Mouse (Mus musculus): ENCODE results near the gene Rbfox1. TPM values are rescaled to one million over a fixed set of nuclear protein-coding genes. Genes with fewer than 3 reads are reported as not detected.

The Rbfox1 gene
- total RNA-seq, 2 experiments from 2014 or later = 54.9 to 55.6 TPM

- DNase-seq = no peak
- intact Hi-C loops (cut with DNase I) = no loop called here
These were observed 976.5 kb downstream of the Rbfox1 start for GRCm38 (mm10) chr16:6861656-6862055.

- intact Hi-C loops (cut with DNase I) = no loop called here
- no peak for DNase-seq
These were observed 997.7 kb downstream of the Rbfox1 start for GRCm38 (mm10) chr16:6882683-6883430.

- no peak for DNase-seq
- intact Hi-C loops (cut with DNase I) = no loop called here
These were observed 998.6 kb downstream of the Rbfox1 start for GRCm38 (mm10) chr16:6883798-6884197.

DNA sequence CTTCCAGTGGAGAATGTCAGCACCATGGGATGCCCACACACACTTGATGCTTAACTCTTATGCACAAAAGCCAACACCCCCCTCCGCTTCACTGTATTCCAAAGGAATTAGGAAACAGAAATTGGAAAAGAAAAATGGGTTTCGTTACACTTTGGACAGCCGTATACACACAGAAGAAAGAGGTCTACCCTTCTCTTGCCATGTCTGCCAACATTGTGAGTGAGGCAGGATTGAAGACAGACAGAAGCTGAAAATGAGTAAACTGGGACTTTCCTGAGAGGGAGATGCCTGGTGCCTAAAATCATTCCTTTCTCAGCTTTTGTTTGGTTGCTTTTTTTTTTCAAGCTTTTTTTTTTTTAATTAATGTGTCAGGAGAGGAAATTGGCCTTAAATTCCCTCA lies 1000.5 kb downstream of the Rbfox1 start:
- intact Hi-C loops (cut with DNase I) = no loop called here
- DNase-seq = no peak

DNA sequence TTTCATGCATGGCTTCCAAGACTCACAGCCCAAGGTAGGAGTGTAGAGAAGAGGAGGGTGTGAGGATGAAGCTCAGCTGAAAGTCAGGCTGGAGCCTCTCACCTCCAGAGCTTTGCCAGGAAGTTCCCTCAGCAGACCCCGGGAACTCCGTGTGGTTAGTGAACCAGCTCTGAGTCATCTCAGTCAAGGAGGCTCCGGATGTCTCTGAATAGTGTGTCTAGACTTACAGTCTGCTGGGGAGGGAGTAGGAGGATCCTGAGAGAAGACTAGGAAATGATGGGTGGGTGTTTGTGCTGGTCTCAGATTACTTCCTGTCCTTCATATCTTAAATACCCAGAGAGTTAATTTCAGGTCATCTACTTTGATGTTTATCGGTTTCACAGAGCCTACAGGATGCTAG lies 1004.1 kb downstream of the Rbfox1 start:
- no peak for DNase-seq

DNA sequence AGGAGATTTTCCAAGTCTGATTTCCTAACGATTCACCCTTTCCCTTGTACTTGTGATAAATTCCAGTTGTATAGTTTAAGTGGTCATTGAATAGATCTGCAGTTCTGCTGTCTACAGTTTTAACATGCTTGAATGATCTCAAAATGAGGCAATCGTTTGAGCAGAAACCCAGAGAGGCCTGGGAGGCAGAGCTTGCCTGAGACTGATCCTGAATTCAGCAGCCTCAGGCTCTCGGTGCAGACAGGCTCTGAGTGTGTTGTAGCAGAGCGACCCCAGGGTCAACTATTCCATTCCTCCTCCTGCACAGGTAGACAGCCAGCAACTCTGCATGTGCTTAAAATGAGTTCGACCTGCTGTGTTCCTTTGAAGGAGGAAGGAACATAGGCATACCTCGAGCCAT lies 1012.6 kb downstream of the Rbfox1 start:
- intact Hi-C loops (cut with DNase I) = no loop called here
- no peak for DNase-seq

More for the DNA sequence above, 1004.1 kb downstream of the Rbfox1 start:
- intact Hi-C loops (cut with DNase I) = no loop called here

DNA sequence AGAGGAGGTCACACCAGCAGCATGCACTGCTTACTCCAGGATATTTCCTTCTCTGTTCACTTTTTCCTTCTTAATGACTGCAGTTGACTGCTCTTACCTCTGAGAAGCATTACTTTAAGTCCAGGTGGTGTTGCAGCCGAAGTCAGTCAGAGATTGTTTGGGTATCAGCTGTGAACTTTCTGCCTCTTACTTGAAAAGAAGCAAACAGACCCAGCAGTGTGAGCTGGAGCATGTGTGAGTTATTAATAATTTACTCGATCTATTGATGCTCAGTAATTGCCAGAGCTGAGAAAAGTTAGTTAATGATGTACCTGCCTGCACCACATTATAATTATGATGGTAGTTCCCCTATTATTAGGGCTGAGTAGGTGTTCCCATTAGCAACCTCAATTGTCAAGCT lies 1014.9 kb downstream of the Rbfox1 start:
- no peak for DNase-seq
- intact Hi-C loops (cut with DNase I) = no loop called here

GRCm38 (mm10) chr16:6904984-6905383 lies 1019.8 kb downstream of the Rbfox1 start:
- intact Hi-C loops (cut with DNase I) = no loop called here
- DNase-seq = no peak

DNA sequence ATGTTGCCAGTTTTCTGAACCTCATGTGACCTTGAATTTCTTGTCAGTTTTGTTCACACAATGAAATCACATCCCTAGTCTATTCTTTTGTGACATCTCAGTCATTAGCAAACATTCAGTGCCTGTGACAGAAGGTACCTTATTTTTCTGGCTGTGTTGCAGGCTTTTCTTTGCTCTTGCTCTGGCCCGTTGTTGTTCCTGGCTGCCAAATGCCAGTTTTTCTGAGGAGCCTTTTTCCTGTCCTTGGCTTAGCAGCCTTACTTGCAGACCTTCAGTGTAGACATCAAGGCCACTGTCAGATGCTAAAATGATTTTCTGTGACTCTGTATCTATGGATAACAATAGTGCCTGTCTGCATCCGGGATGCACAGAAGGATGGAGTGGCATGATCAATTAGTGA lies 1020.8 kb downstream of the Rbfox1 start:
- intact Hi-C loops (cut with DNase I) = no loop called here
- no peak for DNase-seq

DNA sequence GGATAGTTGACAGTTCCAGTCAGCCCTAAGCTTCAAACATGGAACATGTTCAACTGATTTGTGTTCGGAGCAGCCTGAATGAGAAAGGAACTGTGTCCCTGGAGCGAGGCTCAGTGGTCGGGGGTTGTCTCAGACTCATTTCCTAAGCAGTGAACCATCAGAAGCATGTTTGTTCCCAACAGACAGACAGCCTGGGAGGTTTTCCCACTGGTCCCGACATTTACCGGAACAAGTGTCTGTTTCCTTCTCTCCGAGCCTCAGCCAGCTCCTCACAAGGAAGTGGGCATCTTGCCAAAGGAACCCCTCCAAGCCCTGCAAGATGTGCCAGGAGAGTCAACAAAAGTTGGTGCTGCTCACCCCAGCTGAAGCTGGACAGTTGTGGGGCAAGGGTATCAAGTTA lies 1022.4 kb downstream of the Rbfox1 start:
- DNase-seq = peak in 1 of 2 experiments; percentile 9
- intact Hi-C loops (cut with DNase I) = no loop called here

DNA sequence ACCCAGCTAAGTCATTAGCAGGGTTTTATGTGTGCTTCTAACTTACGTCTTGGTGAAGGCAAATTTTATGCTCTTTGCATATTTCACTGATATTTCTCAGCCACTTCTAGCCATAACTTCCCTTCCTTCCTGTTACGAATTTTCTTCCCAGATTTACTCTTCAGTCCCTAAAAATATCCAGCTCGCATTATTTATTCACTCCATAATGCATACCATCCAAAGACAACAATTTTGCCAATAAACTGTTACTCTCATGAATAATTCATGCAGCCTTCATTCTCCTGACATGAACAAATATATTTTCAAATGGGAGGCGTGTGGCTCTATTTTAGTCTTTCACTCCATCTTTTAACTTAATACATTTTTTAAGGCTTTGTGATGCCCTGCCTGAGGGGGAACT lies 1029.4 kb downstream of the Rbfox1 start:
- DNase-seq = no peak
- intact Hi-C loops (cut with DNase I) = no loop called here

DNA sequence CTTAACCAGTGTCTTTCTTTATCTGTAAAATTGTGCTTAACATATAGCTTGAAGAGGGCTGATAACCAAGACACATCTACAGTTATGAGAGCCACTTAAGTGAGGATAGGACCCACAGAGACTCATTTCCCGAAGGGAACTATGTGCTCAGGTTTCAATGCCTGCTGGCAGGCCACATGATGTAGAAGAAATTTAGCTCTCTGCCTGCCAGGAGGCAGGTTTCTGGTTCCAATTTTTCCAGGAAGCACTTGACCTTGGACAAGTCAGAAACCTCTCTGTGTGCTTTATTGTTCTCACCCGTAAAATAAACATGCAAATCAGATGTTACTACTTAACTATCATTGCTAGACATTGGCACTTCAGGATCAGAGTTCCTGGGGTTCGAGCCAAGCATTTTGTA lies 1033.5 kb downstream of the Rbfox1 start:
- DNase-seq = no peak
- intact Hi-C loops (cut with DNase I) = no loop called here

GRCm38 (mm10) chr16:6919681-6920080 lies 1034.5 kb downstream of the Rbfox1 start:
- intact Hi-C loops (cut with DNase I) = no loop called here
- no peak for DNase-seq

GRCm38 (mm10) chr16:6927661-6928060 lies 1042.5 kb downstream of the Rbfox1 start:
- intact Hi-C loops (cut with DNase I) = no loop called here
- DNase-seq = no peak

DNA sequence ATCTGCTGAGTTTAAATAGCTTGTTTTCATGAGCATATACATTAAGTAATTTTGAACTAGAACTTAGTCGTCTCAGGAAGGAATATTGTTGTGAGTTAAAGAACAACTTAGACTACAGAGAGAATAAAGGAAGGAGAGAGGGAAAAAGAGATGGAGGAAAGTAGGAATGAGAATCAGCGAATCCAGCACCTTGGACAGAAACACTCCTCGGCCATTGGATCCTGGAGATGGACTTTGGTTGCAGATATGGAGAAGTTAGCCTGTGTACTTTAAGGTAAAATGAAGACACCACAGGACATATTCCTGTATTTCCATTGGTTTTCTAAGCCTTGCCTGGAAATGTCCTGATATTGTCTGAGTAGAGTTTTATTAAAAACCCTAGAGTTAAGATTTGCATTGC lies 1045.6 kb downstream of the Rbfox1 start:
- DNase-seq = no peak
- intact Hi-C loops (cut with DNase I) = no loop called here

DNA sequence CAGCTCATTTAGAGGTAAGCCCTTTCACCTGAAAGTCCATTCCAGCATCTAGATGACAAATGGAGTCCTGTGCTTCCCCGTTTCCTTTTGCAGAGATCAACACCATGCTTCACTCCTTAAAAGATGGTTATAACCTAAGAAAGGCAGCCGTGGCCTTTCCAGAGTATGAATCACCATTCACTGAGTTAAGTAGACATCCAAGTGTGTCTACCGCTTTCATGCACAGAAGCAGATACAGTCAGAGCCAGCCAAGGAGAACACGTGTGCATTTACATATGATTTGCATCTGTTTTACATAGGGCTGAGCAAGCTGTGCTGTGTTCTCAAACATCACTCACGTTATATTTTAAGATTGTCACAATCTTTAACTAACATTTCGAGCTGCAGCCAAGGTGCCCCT lies 1061.0 kb downstream of the Rbfox1 start:
- DNase-seq = no peak
- intact Hi-C loops (cut with DNase I) = no loop called here

DNA sequence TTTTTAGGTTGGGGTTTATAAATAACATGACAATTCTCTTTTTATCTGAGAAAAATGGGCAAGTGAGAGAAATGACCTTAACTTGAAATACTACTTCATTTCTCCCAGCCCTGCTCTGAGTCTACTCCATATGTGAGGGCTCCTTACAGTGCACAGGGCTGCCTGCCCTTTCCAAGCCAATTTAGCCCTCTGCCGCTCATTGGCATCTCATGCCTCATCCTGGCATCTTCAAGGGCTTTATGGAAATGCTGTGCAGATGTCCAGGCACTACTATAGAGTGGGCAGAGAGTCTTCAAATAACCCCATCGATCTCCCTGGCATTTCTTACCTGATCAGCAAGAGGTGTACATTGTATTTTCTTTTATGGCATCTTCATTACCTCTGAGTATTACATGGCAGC lies 1064.5 kb downstream of the Rbfox1 start:
- intact Hi-C loops (cut with DNase I) = no loop called here
- DNase-seq = no peak

- intact Hi-C loops (cut with DNase I) = no loop called here
- DNase-seq = no peak
These were observed 1070.0 kb downstream of the Rbfox1 start for GRCm38 (mm10) chr16:6955102-6955675.

GRCm38 (mm10) chr16:6961931-6962379 lies 1076.8 kb downstream of the Rbfox1 start:
- DNase-seq = no peak
- intact Hi-C loops (cut with DNase I) = no loop called here

GRCm38 (mm10) chr16:6962508-6962907 lies 1077.4 kb downstream of the Rbfox1 start:
- DNase-seq = no peak
- intact Hi-C loops (cut with DNase I) = no loop called here

DNA sequence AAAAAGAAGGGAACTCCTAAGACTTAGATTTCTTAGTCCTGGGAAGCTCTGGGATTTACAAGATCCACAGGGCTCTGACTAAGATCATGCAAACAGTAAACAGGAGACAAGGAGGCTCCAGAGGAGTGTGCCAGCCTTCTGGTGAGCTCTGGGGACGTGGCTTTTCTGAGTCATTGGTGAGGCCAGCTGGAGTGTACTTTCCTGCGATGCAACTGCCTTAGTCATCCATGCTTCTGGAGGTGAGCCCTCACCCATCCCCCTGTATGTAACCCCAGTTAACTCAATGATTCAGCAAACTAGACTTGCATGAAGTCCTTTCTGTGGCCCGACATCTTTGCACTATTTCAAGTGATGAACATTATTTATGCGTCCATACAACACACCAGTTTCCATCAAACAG lies 1078.4 kb downstream of the Rbfox1 start:
- intact Hi-C loops (cut with DNase I) = no loop called here

More for the DNA sequence above, 1078.4 kb downstream of the Rbfox1 start:
- no peak for DNase-seq
